Mouse (Mus musculus): ENCODE data around the gene Med31. TPM values are rescaled to one million over a fixed set of nuclear protein-coding genes. Genes with fewer than 3 reads are reported as not detected.

Med31 gene
- total RNA-seq, 2 experiments from 2014 or later, result 7.2 to 8.2 TPM

- H3K27ac ChIP-seq, result no peak overlapping the region
- no peak overlapping the region for H3K4me3 ChIP-seq
- TF ChIP-seq CTCF (IDR thresholded peaks at IDR 0.05), result no peak
- DNase-seq, result no peak
- intact Hi-C loops (cut with DNase I), result no loop called here
Observed at GRCm38 (mm10) chr11:72223414-72223813, 8.0 kb upstream of the Med31 start.

GRCm38 (mm10) chr11:72221278-72221677, 5.9 kb upstream of the Med31 start:
- Histone ChIP-seq H3K27ac (no peak overlapping the region), H3K4me3 (no peak overlapping the region)
- peak; percentile 94 for TF ChIP-seq CTCF (IDR thresholded peaks at IDR 0.05)
- DNase-seq, result peak; percentile 79
- intact Hi-C loops (cut with DNase I), result no loop called here

GRCm38 (mm10) chr11:72217116-72217515, 1.7 kb upstream of the Med31 start:
- no peak for DNase-seq
- H3K4me3 ChIP-seq, result no peak overlapping the region
- H3K27ac ChIP-seq, result no peak overlapping the region
- intact Hi-C loops (cut with DNase I), result no loop called here
- TF ChIP-seq CTCF (IDR thresholded peaks at IDR 0.05), result no peak

- no peak; the same call in 1 of the 2 replicates for TF ChIP-seq CTCF (IDR thresholded peaks at IDR 0.05)
- intact Hi-C loops (cut with DNase I), result no loop called here
- Histone ChIP-seq H3K4me3 (peak overlapping the region; percentile 83), H3K27ac (peak overlapping the region; percentile 97)
- peak; percentile 95 for DNase-seq
Observed at GRCm38 (mm10) chr11:72214591-72215409, 592 bp downstream of the Med31 start.

GRCm38 (mm10) chr11:72207834-72208377, 7.5 kb downstream of the Med31 start:
- TF ChIP-seq CTCF (IDR thresholded peaks at IDR 0.05), result no peak
- no peak for DNase-seq
- intact Hi-C loops (cut with DNase I), result loop anchor here (2.0 to 5.0 kb wide), 2 partner anchors 71 to 156 kb away; no protein-coding TSS in a partner anchor
- Histone ChIP-seq H3K4me3 (peak overlapping the region; percentile 72), H3K27ac (peak overlapping the region; percentile 83)

GRCm38 (mm10) chr11:72207204-72207833, 8.1 kb downstream of the Med31 start, which contains the start of the genes 4933427D14Rik and Txndc17:
TSS of gene 4933427D14Rik (minus strand) at chr11:72207459.
TSS of gene Txndc17 (plus strand) at chr11:72207547.
- Histone ChIP-seq H3K27ac (peak within 1 kb of the TSS; percentile 83), H3K4me3 (peak within 1 kb of the TSS; percentile 72)
- peak; percentile 88 for DNase-seq
- TF ChIP-seq CTCF (IDR thresholded peaks at IDR 0.05), result no peak
- intact Hi-C loops (cut with DNase I), result loop anchor here (2.0 to 5.0 kb wide), 2 partner anchors 71 to 155 kb away; no protein-coding TSS in a partner anchor

GRCm38 (mm10) chr11:72206341-72207203, 8.8 kb downstream of the Med31 start, which contains the start of gene Gm43951:
TSS of gene Gm43951 (minus strand) at chr11:72206840.
- peak; percentile 31 for DNase-seq
- peak within 1 kb of the TSS; percentile 72 for H3K4me3 ChIP-seq
- peak within 1 kb of the TSS; percentile 83 for H3K27ac ChIP-seq
- TF ChIP-seq CTCF (IDR thresholded peaks at IDR 0.05), result peak; percentile 2; the same call in 1 of the 2 replicates
- intact Hi-C loops (cut with DNase I), result loop anchor here (2.0 to 5.0 kb wide), 2 partner anchors 70 to 154 kb away; no protein-coding TSS in a partner anchor

- no peak for TF ChIP-seq CTCF (IDR thresholded peaks at IDR 0.05)
- no peak for DNase-seq
- Histone ChIP-seq H3K4me3 (no peak overlapping the region), H3K27ac (no peak overlapping the region)
- intact Hi-C loops (cut with DNase I), result loop anchor here (5.0 kb wide), 1 partner anchor 153 kb away; no protein-coding TSS in a partner anchor
Observed at GRCm38 (mm10) chr11:72205256-72205655, 10.1 kb downstream of the Med31 start.

GRCm38 (mm10) chr11:72203440-72203839, 12.0 kb downstream of the Med31 start:
- no peak for TF ChIP-seq CTCF (IDR thresholded peaks at IDR 0.05)
- intact Hi-C loops (cut with DNase I), result no loop called here
- no peak for DNase-seq
- Histone ChIP-seq H3K4me3 (no peak overlapping the region), H3K27ac (no peak overlapping the region)

- Histone ChIP-seq H3K27ac (no peak overlapping the region), H3K4me3 (no peak overlapping the region)
- intact Hi-C loops (cut with DNase I), result no loop called here
- no peak for TF ChIP-seq CTCF (IDR thresholded peaks at IDR 0.05)
- DNase-seq, result no peak
Observed at GRCm38 (mm10) chr11:72196506-72196905, 18.9 kb downstream of the Med31 start.

GRCm38 (mm10) chr11:72194259-72194658, 21.1 kb downstream of the Med31 start:
- H3K4me3 ChIP-seq, result no peak overlapping the region
- no peak overlapping the region for H3K27ac ChIP-seq
- DNase-seq, result no peak
- intact Hi-C loops (cut with DNase I), result no loop called here
- no peak for TF ChIP-seq CTCF (IDR thresholded peaks at IDR 0.05)

- intact Hi-C loops (cut with DNase I), result no loop called here
- no peak for DNase-seq
- TF ChIP-seq CTCF (IDR thresholded peaks at IDR 0.05), result no peak
- H3K4me3 ChIP-seq, result no peak overlapping the region
- no peak overlapping the region for H3K27ac ChIP-seq
Observed at GRCm38 (mm10) chr11:72190857-72191256, 24.5 kb downstream of the Med31 start.
